Mouse (Mus musculus) spleen, adult 2 months (tissue): ENCODE measurements around the gene Jsrp1.

Experiments used
- CTCF ChIP-seq: fragments of 200-500 bp; IDR thresholded peaks from 2 replicates; pipeline ENCODE4 v1.5.1; 2011; ENCODE audit warnings: mild to moderate bottlenecking, inconsistent platforms; ENCODE audit not compliant: insufficient read depth, insufficient read length, insufficient replicate concordance; ENCODE audit errors: extremely low read depth
- POLR2A ChIP-seq: fragments of 200-500 bp; IDR thresholded peaks from 2 replicates; pipeline ENCODE4 v1.6.1; 2011; ENCODE audit warnings: low read depth, low read length, inconsistent platforms

DNA sequence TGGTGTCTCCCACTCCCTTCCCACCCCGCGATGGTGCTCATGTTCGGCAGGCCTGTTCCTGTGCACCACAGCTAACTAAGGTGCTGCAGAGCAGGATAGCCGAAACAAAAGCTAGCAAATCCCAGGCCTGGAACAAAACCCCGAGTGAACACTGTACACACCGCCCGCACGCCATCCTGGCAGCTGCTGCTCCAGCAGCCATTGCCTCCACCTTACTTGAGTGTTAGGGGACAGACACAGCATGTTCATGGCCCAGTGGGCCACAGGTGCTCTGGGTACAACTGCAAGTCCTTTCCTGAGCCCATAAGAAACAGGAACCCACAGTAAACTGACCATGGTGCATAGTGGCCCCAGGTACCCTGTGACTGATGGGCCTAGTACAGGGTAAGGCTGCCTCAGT is 18.5 kb downstream of the Jsrp1 start:
- TF ChIP-seq CTCF, result no peak
- no peak for TF ChIP-seq POLR2A
